Mouse (Mus musculus) heart, adult 2 months (tissue): ENCODE data around the gene Cacna1c. TPM values are rescaled to one million over a fixed set of nuclear protein-coding genes. Genes with fewer than 3 reads are reported as not detected.
A peak's percentile ranks its signal among the peaks of the same experiment; 100 is the strongest.

Experiments
- DNase-seq, 2 experiments: peaks; one replicate each; pipeline ENCODE4 v3.0.0; 2021
- H3K27ac ChIP-seq: fragments of 200-600 bp; 2 replicates; pipeline ENCODE4 v1.8.1; 2022
- H3K27me3 ChIP-seq: fragments of 200-500 bp; 2 replicates; pipeline ENCODE4 v1.6.1; 2012; ENCODE audit warnings: mild to moderate bottlenecking, low read length, inconsistent platforms, mixed read lengths; ENCODE audit not compliant: control insufficient read depth, insufficient read depth
- H3K36me3 ChIP-seq: fragments of 200-500 bp; 2 replicates; pipeline ENCODE4 v1.6.1; 2012; ENCODE audit warnings: low read length, inconsistent platforms; ENCODE audit not compliant: control insufficient read depth, insufficient read depth
- H3K4me1 ChIP-seq: fragments of 200-500 bp; 2 replicates; pipeline ENCODE4 v1.6.1; 2011; ENCODE audit warnings: low read length; ENCODE audit not compliant: control insufficient read depth, insufficient read depth
- H3K4me3 ChIP-seq: fragments of 200-600 bp; 2 replicates; pipeline ENCODE4 v1.8.1; 2022
- H3K79me2 ChIP-seq: fragments of 200-500 bp; replicated peaks from 2 replicates; pipeline ENCODE4 v1.6.1; 2012; ENCODE audit warnings: mild to moderate bottlenecking, inconsistent platforms, low read length, moderate library complexity, mixed read lengths; ENCODE audit not compliant: control insufficient read depth, insufficient read depth
- H3K9ac ChIP-seq: fragments of 200-500 bp; 2 replicates; pipeline ENCODE4 v1.6.1; 2012; ENCODE audit warnings: low read depth, mild to moderate bottlenecking, control low read depth, inconsistent platforms, low read length, mixed read lengths
- CTCF ChIP-seq: fragments of 200-600 bp; IDR thresholded peaks from 2 replicates; pipeline ENCODE4 v1.8.1; 2022; ENCODE audit warnings: antibody characterized with exemption, mild to moderate bottlenecking, moderate library complexity
- EP300 ChIP-seq: fragments of 200-500 bp; IDR thresholded peaks from 2 replicates; pipeline ENCODE4 v1.6.1; 2011; ENCODE audit warnings: low read depth, low read length, control low read depth; ENCODE audit not compliant: insufficient read depth
- POLR2A ChIP-seq: fragments of 200-500 bp; IDR thresholded peaks from 2 replicates; pipeline ENCODE4 v1.6.1; 2011; ENCODE audit warnings: mild to moderate bottlenecking, low read depth, low read length, control low read depth; ENCODE audit not compliant: insufficient read depth
- WGBS: fragments of 180-500 bp; shearing (Covaris S2); methylation state at CpG from one replicate; pipeline ENCODE4 v1.1.7; 2018; 5-methylcytosine and 5-hydroxymethylcytosine counted together
- intact Hi-C: fragments of 180-260 bp; cut with DNase I; formaldehyde crosslinking; loops from one replicate; pipeline ENCODE4 v1.15.1; 2025
- polyA plus RNA-seq: library from polyadenylated mRNA; depleted of rRNA; stranded (reverse); fragments of >200 nt; gene quantifications from 2 replicates; pipeline ENCODE4 v1.2.3, GENCODE M21; 2012
- total RNA-seq, 2 experiments: library from RNA; stranded (reverse); gene quantifications; 2 replicates each; pipeline ENCODE4 v1.2.3; 2021

Gene Cacna1c
- total and polyA plus RNA-seq, 3 experiments: 56.8 to 228 (median 194) TPM

- no peaks in the 10 kb centered on the region; the same call in 1 of the 2 replicates for H3K79me2 ChIP-seq
- TF ChIP-seq EP300 (peak; percentile 84), CTCF (no peak), POLR2A (no peak)
- no peaks in the 10 kb centered on the region for H3K27me3 ChIP-seq
- DNase-seq: peak; percentile 44 to 67
- H3K27ac ChIP-seq: peak overlapping the region; percentile 17; the same call in 1 of the 2 replicates
- H3K4me1 ChIP-seq: peaks cover 9% of the 10 kb centered on the region
- no peaks in the 10 kb centered on the region for H3K36me3 ChIP-seq
- no peak overlapping the region for H3K9ac ChIP-seq
- no peak overlapping the region for H3K4me3 ChIP-seq
- WGBS: 51% methylated on average over 5 of the region's 5 CpGs
- intact Hi-C loops: no loop called here
Measured at GRCm38 (mm10) chr6:118897101-118897500, 299.1 kb downstream of the Cacna1c start.

- no peaks in the 10 kb centered on the region for H3K79me2 ChIP-seq
- WGBS: 87% methylated on average over 6 of the region's 6 CpGs
- intact Hi-C loops: no loop called here
- H3K9ac ChIP-seq: no peak overlapping the region
- TF ChIP-seq EP300 (no peak), CTCF (no peak), POLR2A (no peak)
- no peaks in the 10 kb centered on the region for H3K27me3 ChIP-seq
- DNase-seq: no peak
- no peak overlapping the region for H3K4me3 ChIP-seq
- H3K4me1 ChIP-seq: peaks cover 3% of the 10 kb centered on the region
- no peak overlapping the region for H3K27ac ChIP-seq
- no peaks in the 10 kb centered on the region; the same call in none of the 2 replicates for H3K36me3 ChIP-seq
Measured at GRCm38 (mm10) chr6:118894043-118894442, 302.2 kb downstream of the Cacna1c start.

DNA sequence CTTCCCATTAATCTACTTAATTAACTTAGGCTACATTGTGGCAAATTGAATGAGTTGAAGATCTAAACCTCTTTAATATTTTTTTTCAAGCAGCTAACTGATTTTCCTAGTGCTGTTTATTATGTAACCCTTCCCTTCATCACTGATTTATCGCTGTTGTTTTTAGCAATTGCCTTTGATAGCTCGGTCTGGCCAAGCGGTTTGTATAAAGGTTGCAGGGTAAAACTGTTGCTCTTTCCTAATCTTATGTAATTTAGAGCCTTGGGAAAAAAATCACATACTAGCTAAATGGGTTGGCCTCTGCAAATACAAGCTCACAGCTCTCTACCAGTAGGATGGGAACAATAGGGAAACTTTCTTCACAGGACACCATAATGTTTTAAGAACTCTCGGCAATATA is 306.8 kb downstream of the Cacna1c start:
- no peak for DNase-seq
- 68% methylated on average over 4 of the region's 4 CpGs for WGBS
- TF ChIP-seq CTCF: no peak
- TF ChIP-seq POLR2A: no peak
- no peak for TF ChIP-seq EP300
- H3K9ac ChIP-seq: no peak overlapping the region
- no peak overlapping the region for H3K27ac ChIP-seq
- peaks cover 4% of the 10 kb centered on the region for H3K4me1 ChIP-seq
- H3K36me3 ChIP-seq: peaks cover 4% of the 10 kb centered on the region
- intact Hi-C loops: no loop called here
- no peaks in the 10 kb centered on the region for H3K27me3 ChIP-seq
- no peak overlapping the region for H3K4me3 ChIP-seq
- H3K79me2 ChIP-seq: no peaks in the 10 kb centered on the region

- peaks cover 5% of the 10 kb centered on the region for H3K36me3 ChIP-seq
- H3K27me3 ChIP-seq: no peaks in the 10 kb centered on the region
- DNase-seq: no peak
- no peak overlapping the region for H3K9ac ChIP-seq
- intact Hi-C loops: no loop called here
- no peaks in the 10 kb centered on the region; the same call in 1 of the 2 replicates for H3K79me2 ChIP-seq
- peaks cover 7% of the 10 kb centered on the region for H3K4me1 ChIP-seq
- no peak for TF ChIP-seq CTCF
- no peak for TF ChIP-seq EP300
- 60% methylated on average over 8 of the region's 8 CpGs for WGBS
- H3K27ac ChIP-seq: no peak overlapping the region
- no peak overlapping the region for H3K4me3 ChIP-seq
Measured at GRCm38 (mm10) chr6:118887032-118887431, 309.2 kb downstream of the Cacna1c start.

DNA sequence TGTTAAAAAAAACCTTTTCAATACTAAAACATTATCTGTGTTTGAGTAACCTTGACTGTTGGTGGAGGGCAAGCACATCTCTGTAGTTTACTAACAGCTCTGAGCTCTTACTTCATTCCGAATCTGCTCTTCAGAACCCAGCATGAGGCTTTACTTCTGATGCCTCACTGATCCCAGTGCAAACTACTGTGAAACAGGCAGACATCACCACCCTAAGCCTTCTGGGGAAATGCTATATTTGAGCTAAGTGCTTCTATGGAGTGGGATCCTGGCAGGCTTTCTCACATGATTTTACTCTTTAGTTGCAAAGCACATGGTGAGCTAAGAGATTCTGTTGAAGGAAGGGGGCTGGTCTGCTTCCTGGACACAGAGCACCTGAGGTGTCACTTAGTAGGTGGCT is 311.3 kb downstream of the Cacna1c start:
- Histone ChIP-seq H3K9ac (no peak overlapping the region), H3K79me2 (no peaks in the 10 kb centered on the region; the same call in 1 of the 2 replicates), H3K36me3 (peaks cover 5% of the 10 kb centered on the region), H3K27me3 (no peaks in the 10 kb centered on the region), H3K4me3 (no peak overlapping the region), H3K27ac (peak overlapping the region; percentile 74), H3K4me1 (peaks cover 7% of the 10 kb centered on the region)
- WGBS: 36% methylated on average over 1 of the region's 1 CpGs
- intact Hi-C loops: no loop called here
- DNase-seq: no peak
- no peak for TF ChIP-seq CTCF
- TF ChIP-seq POLR2A: no peak
- TF ChIP-seq EP300: no peak

- Histone ChIP-seq H3K27ac (peak overlapping the region; percentile 74), H3K9ac (peak overlapping the region; percentile 38; the same call in 1 of the 2 replicates), H3K79me2 (no peaks in the 10 kb centered on the region; the same call in 1 of the 2 replicates), H3K4me1 (peaks cover 7% of the 10 kb centered on the region), H3K27me3 (no peaks in the 10 kb centered on the region), H3K36me3 (peaks cover 5% of the 10 kb centered on the region), H3K4me3 (no peak overlapping the region)
- TF ChIP-seq CTCF (no peak), POLR2A (no peak), EP300 (no peak)
- DNase-seq: no peak
- intact Hi-C loops: no loop called here
- 31% methylated on average over 8 of the region's 8 CpGs for WGBS
Measured at GRCm38 (mm10) chr6:118884073-118884551, 312.1 kb downstream of the Cacna1c start.
